Mouse (Mus musculus) C2C12 (cell line): ENCODE results near the gene Maml1.

Experiments
- CEBPB ChIP-seq: IDR thresholded peaks from one replicate; pipeline ENCODE4 v1.6.1; 2011; ENCODE audit warnings: low read depth, mild to moderate bottlenecking, control low read depth, moderate library complexity
- CTCF ChIP-seq: IDR thresholded peaks from one replicate; pipeline ENCODE4 v1.5.1; 2011; ENCODE audit not compliant: control insufficient read depth, insufficient read depth, insufficient read length
- MYOD1 ChIP-seq: IDR thresholded peaks from one replicate; pipeline ENCODE4 v1.6.1; 2011; ENCODE audit warnings: low read depth; ENCODE audit not compliant: control insufficient read depth, insufficient read length
- MYOG ChIP-seq: IDR thresholded peaks from one replicate; pipeline ENCODE4 v1.6.1; 2011; ENCODE audit not compliant: control insufficient read depth, insufficient read length; ENCODE audit errors: extremely low read depth
- USF1 ChIP-seq: IDR thresholded peaks from one replicate; pipeline ENCODE4 v1.6.1; 2011; ENCODE audit warnings: low read depth, mild to moderate bottlenecking, control low read depth, moderate library complexity

GRCm38 (mm10) chr11:50223783-50224662 lies 68.1 kb downstream of the Maml1 start:
- TF ChIP-seq CEBPB, result no peak
- TF ChIP-seq CTCF, result no peak
- no peak for TF ChIP-seq MYOG
- TF ChIP-seq MYOD1, result no peak
- no peak for TF ChIP-seq USF1
